Mouse (Mus musculus) liver, embryonic 11.5 days (tissue): ENCODE results near the gene 2310011J03Rik. TPM values are rescaled to one million over a fixed set of nuclear protein-coding genes. Genes with fewer than 3 reads are reported as not detected.

Experiments used
- ATAC-seq: fragments of 200-750 bp; cut with Nextera tagmentation; replicated peaks from 2 replicates; pipeline ENCODE4 v1.8.0; 2017; ENCODE audit warnings: moderate number of reproducible peaks, mild to moderate bottlenecking, moderate TSS enrichment, moderate library complexity; ENCODE audit not compliant: low FRiP score
- DNase-seq: peaks from one replicate; pipeline ENCODE4 v3.0.0-alpha.2; 2017; ENCODE audit warnings: low spot score
- H3K27ac ChIP-seq: fragments of 300-500 bp; sonication (generic); 2 replicates; pipeline ENCODE4 v1.5.1; 2014; ENCODE audit warnings: mild to moderate bottlenecking, low read depth, low read length, control low read depth
- H3K27me3 ChIP-seq: fragments of 300-500 bp; sonication (generic); replicated peaks from 2 replicates; pipeline ENCODE4 v1.6.1; 2014; ENCODE audit warnings: low read length, mixed read lengths; ENCODE audit not compliant: control insufficient read depth, insufficient read depth
- H3K36me3 ChIP-seq: fragments of 300-500 bp; sonication (generic); 2 replicates; pipeline ENCODE4 v1.6.1; 2014; ENCODE audit warnings: mild to moderate bottlenecking, low read length, moderate library complexity, mixed read lengths; ENCODE audit not compliant: control insufficient read depth, insufficient read depth
- H3K4me1 ChIP-seq: fragments of 300-500 bp; sonication (generic); replicated peaks from 2 replicates; pipeline ENCODE4 v1.6.1; 2014; ENCODE audit warnings: low read length, mixed read lengths; ENCODE audit not compliant: control insufficient read depth, insufficient read depth
- H3K4me2 ChIP-seq: fragments of 300-500 bp; sonication (generic); 2 replicates; pipeline ENCODE4 v1.6.1; 2014; ENCODE audit warnings: mild to moderate bottlenecking, control low read depth, moderate library complexity
- H3K4me3 ChIP-seq: fragments of 300-500 bp; sonication (generic); 2 replicates; pipeline ENCODE4 v1.5.1; 2014; ENCODE audit warnings: low read depth, low read length, control low read depth
- H3K9ac ChIP-seq: fragments of 300-500 bp; sonication (generic); 2 replicates; pipeline ENCODE4 v1.6.1; 2014; ENCODE audit warnings: low read depth, low read length, control low read depth
- H3K9me3 ChIP-seq: fragments of 300-500 bp; sonication (generic); 2 replicates; pipeline ENCODE4 v1.6.1; 2016; ENCODE audit warnings: low read length, inconsistent platforms, mixed read lengths; ENCODE audit not compliant: control insufficient read depth
- WGBS: fragments of 180-500 bp; shearing (Covaris S2); extraction: QIAGEN DNeasy Blood & Tissue Kit; methylation state at CpG from one replicate; pipeline ENCODE4 v1.1.7; 2014; 5-methylcytosine and 5-hydroxymethylcytosine counted together
- polyA plus RNA-seq: library from polyadenylated mRNA; unstranded; fragments of >200 nt; fragmentation: Nextera tagmentation; extraction: Ambion mirVana; gene quantifications from 2 replicates; pipeline ENCODE4 v1.2.1, GENCODE M21; 2014

The 2310011J03Rik gene
- polyA plus RNA-seq, 1 experiment from 2014 or later, result 47.8 TPM

DNA sequence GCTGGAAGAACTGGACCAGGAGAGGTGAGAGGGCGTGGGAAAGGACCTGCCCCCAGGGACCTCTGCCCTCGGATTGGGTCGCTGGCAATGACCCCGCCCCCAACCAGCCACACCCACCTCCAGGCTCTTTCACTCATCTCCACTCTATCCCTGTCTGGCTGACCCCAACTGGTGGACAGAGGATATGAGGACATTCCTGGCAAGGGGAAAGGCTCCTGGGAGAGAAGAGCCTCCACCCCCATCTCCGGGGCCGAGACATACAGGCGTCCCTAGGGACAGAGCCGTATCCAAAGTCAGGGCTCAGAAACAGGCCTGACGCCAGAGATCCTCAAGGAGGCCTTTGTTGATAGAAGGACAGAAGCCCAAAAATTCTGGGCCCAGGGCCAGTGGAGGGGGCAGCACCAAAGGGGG lies 17.9 kb downstream of the 2310011J03Rik start:
- H3K4me3 ChIP-seq, result no peak overlapping the region
- 26% methylated on average over 9 of the region's 9 CpGs for whole genome bisulfite sequencing
- no peak for DNase-seq
- peaks cover 91% of the 10 kb centered on the region for H3K27me3 ChIP-seq
- H3K36me3 ChIP-seq, result no peaks in the 10 kb centered on the region
- peaks cover 3% of the 10 kb centered on the region; the same call in 1 of the 2 replicates for H3K4me1 ChIP-seq
- ATAC-seq, result no peak
- H3K4me2 ChIP-seq, result no peak overlapping the region
- no peak overlapping the region for H3K27ac ChIP-seq
- no peak overlapping the region for H3K9ac ChIP-seq
- H3K9me3 ChIP-seq, result no peaks in the 10 kb centered on the region

- peaks cover 88% of the 10 kb centered on the region for H3K27me3 ChIP-seq
- no peaks in the 10 kb centered on the region for H3K36me3 ChIP-seq
- DNase-seq, result no peak
- no peaks in the 10 kb centered on the region for H3K9me3 ChIP-seq
- peaks cover 3% of the 10 kb centered on the region; the same call in 1 of the 2 replicates for H3K4me1 ChIP-seq
- H3K4me2 ChIP-seq, result no peak overlapping the region
- 58% methylated on average over 5 of the region's 5 CpGs for WGBS
- no peak for ATAC-seq
- no peak overlapping the region for H3K27ac ChIP-seq
- no peak overlapping the region for H3K9ac ChIP-seq
- no peak overlapping the region for H3K4me3 ChIP-seq
Observed at GRCm38 (mm10) chr10:80302082-80302355, 18.3 kb downstream of the 2310011J03Rik start.

DNA sequence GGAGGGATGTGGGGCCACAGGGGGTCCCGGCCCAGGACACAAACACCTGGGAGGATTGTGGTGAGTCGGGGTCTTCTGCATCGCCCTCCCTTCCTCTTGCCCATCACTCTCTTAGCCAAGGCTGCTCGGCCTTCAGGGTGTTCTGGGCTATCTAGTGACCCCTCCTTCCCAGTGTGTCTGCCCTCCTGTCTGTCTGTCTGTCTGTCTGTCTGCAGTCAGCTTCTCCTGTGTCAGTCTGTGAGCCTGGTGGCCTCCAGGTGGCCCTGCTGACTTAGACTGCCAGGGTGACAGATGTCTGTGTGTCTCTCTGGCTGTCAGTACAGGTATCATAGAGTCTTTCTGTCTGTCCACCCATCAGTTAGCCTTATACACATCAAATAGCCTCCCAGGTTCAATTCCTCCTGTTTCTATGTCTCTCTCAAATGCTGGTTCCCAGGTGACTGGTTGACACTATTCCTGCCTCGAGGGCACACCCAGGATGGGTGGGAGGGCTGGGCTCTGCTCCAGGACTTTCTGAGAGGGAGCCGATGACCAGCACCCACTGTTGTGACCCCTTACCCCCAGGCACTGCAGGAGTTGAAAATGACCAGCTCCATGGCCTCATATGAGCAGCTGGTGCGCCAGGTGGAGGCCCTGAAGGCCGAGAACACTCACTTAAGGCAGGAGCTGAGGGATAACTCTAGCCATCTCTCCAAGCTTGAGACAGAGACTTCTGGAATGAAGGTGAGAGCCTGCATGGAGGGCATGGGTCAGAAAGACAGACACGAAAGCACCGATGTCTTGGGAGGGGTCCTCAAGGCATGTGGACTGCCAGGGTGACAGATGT lies 18.9 kb downstream of the 2310011J03Rik start:
- ATAC-seq, result no peak
- H3K4me2 ChIP-seq, result no peak overlapping the region
- WGBS, result 78% methylated on average over 10 of the region's 10 CpGs

DNA sequence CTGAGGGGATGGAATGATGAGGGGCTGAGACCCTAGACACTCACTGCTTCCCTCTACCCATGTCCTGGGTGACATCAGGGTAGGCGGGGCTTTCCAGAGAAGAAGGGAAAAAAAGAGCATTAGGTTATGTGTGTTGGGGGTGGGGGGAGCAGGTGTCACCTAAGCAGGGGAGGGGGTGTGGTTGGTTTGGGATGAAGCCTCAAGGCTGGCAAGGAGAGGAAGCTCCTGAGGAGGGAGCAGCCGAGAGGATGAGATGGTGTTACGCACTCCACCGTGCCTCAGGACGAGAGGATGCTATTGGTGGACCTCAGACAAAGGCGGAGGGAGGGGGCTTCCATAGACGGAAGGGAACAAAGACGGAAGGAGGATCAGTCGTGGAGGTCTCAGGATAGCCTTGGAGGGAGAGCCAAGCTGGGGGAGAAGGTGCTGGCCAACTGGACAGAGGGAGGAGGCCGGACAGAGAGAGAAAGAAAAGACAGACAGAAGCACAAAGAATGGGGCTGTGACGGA lies 19.6 kb downstream of the 2310011J03Rik start:
- no peak overlapping the region for H3K4me2 ChIP-seq

More for the DNA sequence above, 18.9 kb downstream of the 2310011J03Rik start:
- Histone ChIP-seq H3K9ac (no peak overlapping the region), H3K4me3 (no peak overlapping the region), H3K36me3 (no peaks in the 10 kb centered on the region), H3K27me3 (peaks cover 83% of the 10 kb centered on the region), H3K9me3 (no peaks in the 10 kb centered on the region), H3K27ac (no peak overlapping the region), H3K4me1 (peaks cover 3% of the 10 kb centered on the region; the same call in 1 of the 2 replicates)
- DNase-seq, result no peak

GRCm38 (mm10) chr10:80299824-80300223 lies 20.5 kb downstream of the 2310011J03Rik start:
- no peak overlapping the region for H3K27ac ChIP-seq
- no peaks in the 10 kb centered on the region for H3K9me3 ChIP-seq
- no peak overlapping the region for H3K4me2 ChIP-seq
- H3K27me3 ChIP-seq, result peaks cover 66% of the 10 kb centered on the region
- DNase-seq, result no peak
- H3K9ac ChIP-seq, result no peak overlapping the region
- no peak overlapping the region for H3K4me3 ChIP-seq
- H3K4me1 ChIP-seq, result peaks cover 10% of the 10 kb centered on the region
- ATAC-seq, result no peak
- WGBS, result 48% methylated on average over 10 of the region's 10 CpGs
- H3K36me3 ChIP-seq, result no peaks in the 10 kb centered on the region

More for the DNA sequence above, 19.6 kb downstream of the 2310011J03Rik start:
- Histone ChIP-seq H3K27me3 (peaks cover 75% of the 10 kb centered on the region), H3K36me3 (no peaks in the 10 kb centered on the region), H3K27ac (no peak overlapping the region), H3K9me3 (no peaks in the 10 kb centered on the region), H3K9ac (no peak overlapping the region), H3K4me3 (no peak overlapping the region), H3K4me1 (peaks cover 6% of the 10 kb centered on the region)
- ATAC-seq (no peak), DNase-seq (no peak)
- WGBS, result 28% methylated on average over 11 of the region's 11 CpGs

DNA sequence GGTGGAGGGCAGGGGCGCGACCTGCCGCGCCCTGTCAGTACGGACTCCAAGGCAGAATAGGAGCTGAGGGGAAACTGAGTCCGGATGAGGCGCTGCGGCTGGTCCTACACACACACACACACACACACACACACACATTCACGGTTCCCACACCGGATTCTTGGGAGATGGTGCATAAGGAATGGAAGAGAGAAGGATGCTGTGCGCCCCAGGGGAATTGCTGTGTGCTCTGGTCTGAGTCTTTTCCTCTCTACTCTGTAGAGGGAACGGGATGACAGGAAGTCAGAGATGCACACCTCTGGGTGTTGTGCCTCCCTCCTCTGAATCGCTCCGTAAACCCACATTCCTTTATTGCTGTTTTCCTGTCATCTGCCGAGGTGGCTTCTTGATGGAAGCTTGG lies 21.0 kb downstream of the 2310011J03Rik start:
- Histone ChIP-seq H3K9me3 (no peaks in the 10 kb centered on the region), H3K27me3 (peaks cover 61% of the 10 kb centered on the region), H3K9ac (no peak overlapping the region), H3K27ac (no peak overlapping the region), H3K4me1 (peaks cover 14% of the 10 kb centered on the region), H3K4me3 (no peak overlapping the region), H3K4me2 (no peak overlapping the region), H3K36me3 (peaks cover 5% of the 10 kb centered on the region)
- no peak for ATAC-seq
- no peak for DNase-seq
- 23% methylated on average over 15 of the region's 15 CpGs for WGBS

GRCm38 (mm10) chr10:80298571-80299281 lies 21.6 kb downstream of the 2310011J03Rik start:
- DNase-seq (no peak), ATAC-seq (no peak)
- Histone ChIP-seq H3K4me2 (no peak overlapping the region), H3K27ac (no peak overlapping the region), H3K4me1 (peaks cover 20% of the 10 kb centered on the region), H3K9ac (no peak overlapping the region), H3K9me3 (no peaks in the 10 kb centered on the region), H3K27me3 (peaks cover 58% of the 10 kb centered on the region), H3K4me3 (no peak overlapping the region), H3K36me3 (peaks cover 11% of the 10 kb centered on the region)
- WGBS, result 7% methylated on average over 26 of the region's 26 CpGs

- DNase-seq, result no peak
- Histone ChIP-seq H3K27ac (no peak overlapping the region), H3K4me1 (peaks cover 24% of the 10 kb centered on the region), H3K9ac (no peak overlapping the region), H3K9me3 (no peaks in the 10 kb centered on the region), H3K27me3 (peaks cover 53% of the 10 kb centered on the region), H3K4me2 (no peak overlapping the region), H3K4me3 (no peak overlapping the region), H3K36me3 (peaks cover 14% of the 10 kb centered on the region)
- ATAC-seq, result no peak
- 62% methylated on average over 8 of the region's 8 CpGs for WGBS
Observed at GRCm38 (mm10) chr10:80297526-80298133, 22.7 kb downstream of the 2310011J03Rik start.
